Mouse (Mus musculus): ENCODE data around the gene Tmem129. TPM values are rescaled to one million over a fixed set of nuclear protein-coding genes. Genes with fewer than 3 reads are reported as not detected.
A peak's percentile ranks its signal among the peaks of the same experiment; 100 is the strongest.

Gene Tmem129
- polyA plus RNA-seq, 1 experiment = 47.4 TPM

GRCm38 (mm10) chr5:33675964-33676363, 17.7 kb upstream of the Tmem129 start:
- H3K27me3 ChIP-seq (replicated peaks; ENCODE audit: control insufficient read depth, insufficient read depth, low read length) = no peaks in the 10 kb centered on the region
- H3K4me1 ChIP-seq (ENCODE audit: control insufficient read depth, insufficient read depth, low read length) = no peaks in the 10 kb centered on the region
- H3K36me3 ChIP-seq (ENCODE audit: control insufficient read depth, insufficient read depth, low read length) = no peaks in the 10 kb centered on the region
- H3K27ac ChIP-seq (ENCODE audit: insufficient read depth, low read depth, low read length) = no peak overlapping the region
- TF ChIP-seq CTCF (conservative IDR thresholded peaks at IDR 0.05; ENCODE audit: insufficient read depth, insufficient read length, low read depth, low read length) (peak; percentile 78), POLR2A (IDR thresholded peaks at IDR 0.05; ENCODE audit: low read depth, low read length) (no peak)
- H3K4me3 ChIP-seq (ENCODE audit: insufficient read depth, low read depth, low read length) = no peak overlapping the region
- WGBS = 0% methylated on average over 1 of the region's 1 CpGs
- peak; percentile 62 for DNase-seq

- 71% methylated on average over 3 of the region's 3 CpGs for WGBS
- no peak for DNase-seq
- Histone ChIP-seq H3K4me1 (ENCODE audit: control insufficient read depth, insufficient read depth, low read length) (no peaks in the 10 kb centered on the region), H3K27ac (ENCODE audit: insufficient read depth, low read depth, low read length) (no peak overlapping the region), H3K36me3 (ENCODE audit: control insufficient read depth, insufficient read depth, low read length) (no peaks in the 10 kb centered on the region), H3K27me3 (replicated peaks; ENCODE audit: control insufficient read depth, insufficient read depth, low read length) (no peaks in the 10 kb centered on the region), H3K4me3 (ENCODE audit: insufficient read depth, low read depth, low read length) (no peak overlapping the region)
- TF ChIP-seq POLR2A (IDR thresholded peaks at IDR 0.05; ENCODE audit: low read depth, low read length) (no peak), CTCF (conservative IDR thresholded peaks at IDR 0.05; ENCODE audit: insufficient read depth, insufficient read length, low read depth, low read length) (no peak)
Observed at GRCm38 (mm10) chr5:33674439-33674838, 16.2 kb upstream of the Tmem129 start.

- TF ChIP-seq POLR2A (IDR thresholded peaks at IDR 0.05; ENCODE audit: low read depth, low read length) (no peak), CTCF (conservative IDR thresholded peaks at IDR 0.05; ENCODE audit: insufficient read depth, insufficient read length, low read depth, low read length) (no peak)
- Histone ChIP-seq H3K36me3 (ENCODE audit: control insufficient read depth, insufficient read depth, low read length) (no peaks in the 10 kb centered on the region), H3K4me3 (ENCODE audit: insufficient read depth, low read depth, low read length) (no peak overlapping the region), H3K4me1 (ENCODE audit: control insufficient read depth, insufficient read depth, low read length) (no peaks in the 10 kb centered on the region), H3K27me3 (replicated peaks; ENCODE audit: control insufficient read depth, insufficient read depth, low read length) (no peaks in the 10 kb centered on the region), H3K27ac (ENCODE audit: insufficient read depth, low read depth, low read length) (no peak overlapping the region)
- no peak for DNase-seq
- WGBS = 75% methylated on average over 5 of the region's 5 CpGs
Observed at GRCm38 (mm10) chr5:33671659-33672058, 13.4 kb upstream of the Tmem129 start.

- DNase-seq = peak; percentile 51
- TF ChIP-seq POLR2A (IDR thresholded peaks at IDR 0.05; ENCODE audit: low read depth, low read length) = no peak
- peak; percentile 39 for TF ChIP-seq CTCF (conservative IDR thresholded peaks at IDR 0.05; ENCODE audit: insufficient read depth, insufficient read length, low read depth, low read length)
- no peak overlapping the region for H3K27ac ChIP-seq (ENCODE audit: insufficient read depth, low read depth, low read length)
- H3K4me3 ChIP-seq (ENCODE audit: insufficient read depth, low read depth, low read length) = no peak overlapping the region
- H3K36me3 ChIP-seq (ENCODE audit: control insufficient read depth, insufficient read depth, low read length) = no peaks in the 10 kb centered on the region
- no peaks in the 10 kb centered on the region for H3K4me1 ChIP-seq (ENCODE audit: control insufficient read depth, insufficient read depth, low read length)
- H3K27me3 ChIP-seq (replicated peaks; ENCODE audit: control insufficient read depth, insufficient read depth, low read length) = no peaks in the 10 kb centered on the region
Observed at GRCm38 (mm10) chr5:33668223-33668622, 10.0 kb upstream of the Tmem129 start.

GRCm38 (mm10) chr5:33658664-33659050, 441 bp upstream of the Tmem129 start:
- Histone ChIP-seq H3K4me3 (ENCODE audit: insufficient read depth, low read depth, low read length) (peak overlapping the region; percentile 72), H3K27ac (ENCODE audit: insufficient read depth, low read depth, low read length) (no peak overlapping the region), H3K27me3 (replicated peaks; ENCODE audit: control insufficient read depth, insufficient read depth, low read length) (no peaks in the 10 kb centered on the region), H3K4me1 (ENCODE audit: control insufficient read depth, insufficient read depth, low read length) (peaks cover 8% of the 10 kb centered on the region; the same call in 1 of the 2 replicates), H3K36me3 (ENCODE audit: control insufficient read depth, insufficient read depth, low read length) (no peaks in the 10 kb centered on the region)
- TF ChIP-seq POLR2A (IDR thresholded peaks at IDR 0.05; ENCODE audit: low read depth, low read length) (no peak), CTCF (conservative IDR thresholded peaks at IDR 0.05; ENCODE audit: insufficient read depth, insufficient read length, low read depth, low read length) (no peak)
- WGBS = under 1% methylated on average over 26 of the region's 26 CpGs
- no peak for DNase-seq

GRCm38 (mm10) chr5:33657251-33657786, 897 bp downstream of the Tmem129 start:
- Histone ChIP-seq H3K27ac (ENCODE audit: insufficient read depth, low read depth, low read length) (peak overlapping the region; percentile 97), H3K4me1 (ENCODE audit: control insufficient read depth, insufficient read depth, low read length) (peaks cover 12% of the 10 kb centered on the region; the same call in 1 of the 2 replicates), H3K27me3 (replicated peaks; ENCODE audit: control insufficient read depth, insufficient read depth, low read length) (no peaks in the 10 kb centered on the region), H3K4me3 (ENCODE audit: insufficient read depth, low read depth, low read length) (peak overlapping the region; percentile 96), H3K36me3 (ENCODE audit: control insufficient read depth, insufficient read depth, low read length) (no peaks in the 10 kb centered on the region)
- no peak for TF ChIP-seq POLR2A (IDR thresholded peaks at IDR 0.05; ENCODE audit: low read depth, low read length)
- no peak for TF ChIP-seq CTCF (conservative IDR thresholded peaks at IDR 0.05; ENCODE audit: insufficient read depth, insufficient read length, low read depth, low read length)
- WGBS = under 1% methylated on average over 32 of the region's 32 CpGs
- no peak for DNase-seq

GRCm38 (mm10) chr5:33656739-33657138, 1.5 kb downstream of the Tmem129 start:
- peaks cover 12% of the 10 kb centered on the region; the same call in 1 of the 2 replicates for H3K4me1 ChIP-seq (ENCODE audit: control insufficient read depth, insufficient read depth, low read length)
- TF ChIP-seq CTCF (conservative IDR thresholded peaks at IDR 0.05; ENCODE audit: insufficient read depth, insufficient read length, low read depth, low read length) = no peak
- no peak for TF ChIP-seq POLR2A (IDR thresholded peaks at IDR 0.05; ENCODE audit: low read depth, low read length)
- no peaks in the 10 kb centered on the region for H3K36me3 ChIP-seq (ENCODE audit: control insufficient read depth, insufficient read depth, low read length)
- WGBS = 10% methylated on average over 1 of the region's 1 CpGs
- no peak for DNase-seq
- H3K27ac ChIP-seq (ENCODE audit: insufficient read depth, low read depth, low read length) = peak overlapping the region; percentile 97
- peak overlapping the region; percentile 96 for H3K4me3 ChIP-seq (ENCODE audit: insufficient read depth, low read depth, low read length)
- no peaks in the 10 kb centered on the region for H3K27me3 ChIP-seq (replicated peaks; ENCODE audit: control insufficient read depth, insufficient read depth, low read length)
